Mouse (Mus musculus): Measurements from ENCODE around the gene Rnase1. TPM values are rescaled to one million over a fixed set of nuclear protein-coding genes. Genes with fewer than 3 reads are reported as not detected.
A peak's percentile ranks its signal among the peaks of the same experiment; 100 is the strongest.

The Rnase1 gene
- polyA plus RNA-seq, 1 experiment from 2014 or later = 21.7 TPM

DNA sequence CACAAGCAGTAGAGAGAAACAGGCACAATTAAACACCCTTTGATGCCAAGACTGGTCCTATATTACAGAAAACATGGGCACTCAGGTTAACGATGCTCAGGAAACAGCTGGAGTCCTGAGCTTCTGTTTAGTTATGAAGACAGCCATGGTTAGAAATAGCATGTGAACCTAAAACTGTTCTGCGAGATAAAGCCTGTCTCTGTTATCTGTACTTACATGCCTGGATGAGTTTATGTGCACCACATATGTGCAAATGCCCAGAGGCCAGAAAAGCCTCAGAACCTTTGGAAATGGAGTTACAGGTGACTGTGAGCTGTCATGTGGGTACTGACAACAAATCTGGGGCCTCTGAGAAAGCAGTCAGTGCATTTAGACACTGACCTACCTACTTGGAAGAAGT lies 2.6 kb downstream of the Rnase1 start:
- TF ChIP-seq CTCF (IDR thresholded peaks at IDR 0.05; ENCODE audit: low read depth) = no peak
- no peak overlapping the region for H3K9ac ChIP-seq (ENCODE audit: low read depth, low read length)
- no peak for ATAC-seq
- no peaks in the 10 kb centered on the region for H3K36me3 ChIP-seq (ENCODE audit: control insufficient read depth, insufficient read depth)
- H3K4me3 ChIP-seq (ENCODE audit: low read depth, low read length) = no peak overlapping the region
- H3K4me2 ChIP-seq (replicated peaks; ENCODE audit: low read depth) = no peak overlapping the region
- H3K27ac ChIP-seq (ENCODE audit: low read depth, low read length) = no peak overlapping the region
- WGBS = 68% methylated on average over 2 of the region's 2 CpGs
- no peaks in the 10 kb centered on the region for H3K27me3 ChIP-seq (replicated peaks; ENCODE audit: control insufficient read depth, insufficient read depth, low read length)
- H3K4me1 ChIP-seq (replicated peaks; ENCODE audit: control insufficient read depth, insufficient read depth, low read length) = peaks cover 6% of the 10 kb centered on the region
- H3K9me3 ChIP-seq (ENCODE audit: control insufficient read depth) = no peaks in the 10 kb centered on the region

DNA sequence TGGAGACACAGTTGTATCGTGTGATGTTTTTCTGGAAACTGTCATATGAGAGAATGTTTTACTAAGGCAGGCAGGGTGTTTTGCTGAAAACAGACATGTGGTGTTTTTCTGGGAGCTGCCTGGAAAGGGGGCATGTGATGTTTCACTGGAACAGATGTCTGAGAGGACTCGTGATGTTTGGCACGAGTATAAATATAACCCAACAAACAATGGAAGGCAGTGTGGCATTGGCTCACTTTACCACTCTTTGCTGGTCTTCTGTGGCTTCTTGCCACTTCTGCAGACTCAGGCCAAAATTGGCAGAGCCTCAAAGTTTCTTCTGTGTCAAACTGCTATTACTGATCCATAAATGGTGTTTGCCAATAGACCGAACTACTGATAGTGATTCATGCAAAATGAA lies 3.3 kb downstream of the Rnase1 start:
- no peaks in the 10 kb centered on the region for H3K36me3 ChIP-seq (ENCODE audit: control insufficient read depth, insufficient read depth)
- WGBS = 43% methylated on average over 4 of the region's 4 CpGs
- H3K9me3 ChIP-seq (ENCODE audit: control insufficient read depth) = no peaks in the 10 kb centered on the region
- no peak overlapping the region for H3K4me2 ChIP-seq (replicated peaks; ENCODE audit: low read depth)
- H3K9ac ChIP-seq (ENCODE audit: low read depth, low read length) = no peak overlapping the region
- no peak for ATAC-seq
- TF ChIP-seq CTCF (IDR thresholded peaks at IDR 0.05; ENCODE audit: low read depth) = no peak
- no peak overlapping the region for H3K27ac ChIP-seq (ENCODE audit: low read depth, low read length)
- H3K4me3 ChIP-seq (ENCODE audit: low read depth, low read length) = no peak overlapping the region
- H3K27me3 ChIP-seq (replicated peaks; ENCODE audit: control insufficient read depth, insufficient read depth, low read length) = no peaks in the 10 kb centered on the region
- peaks cover 6% of the 10 kb centered on the region for H3K4me1 ChIP-seq (replicated peaks; ENCODE audit: control insufficient read depth, insufficient read depth, low read length)

DNA sequence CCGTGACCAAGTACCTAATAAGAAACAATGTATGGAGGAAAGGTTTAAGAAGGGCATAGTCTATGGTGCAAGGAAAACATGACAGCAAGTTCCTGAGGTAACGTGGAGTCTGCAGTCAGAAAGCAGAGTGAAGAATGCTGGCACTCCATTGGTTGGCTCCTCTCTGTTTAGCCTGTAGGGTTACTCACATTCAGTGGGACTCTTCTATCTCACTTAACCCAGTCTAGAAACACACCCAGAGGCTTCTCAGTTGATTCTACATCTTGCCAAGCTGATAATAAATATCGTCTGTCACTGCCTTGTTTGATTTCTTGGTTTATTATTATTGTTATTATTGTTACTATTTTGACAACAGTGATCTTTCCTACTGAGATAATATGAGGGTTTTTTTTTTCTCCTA lies 4.0 kb downstream of the Rnase1 start:
- Histone ChIP-seq H3K27ac (ENCODE audit: low read depth, low read length) (no peak overlapping the region), H3K4me3 (ENCODE audit: low read depth, low read length) (no peak overlapping the region), H3K9ac (ENCODE audit: low read depth, low read length) (no peak overlapping the region), H3K36me3 (ENCODE audit: control insufficient read depth, insufficient read depth) (no peaks in the 10 kb centered on the region), H3K4me2 (replicated peaks; ENCODE audit: low read depth) (no peak overlapping the region), H3K4me1 (replicated peaks; ENCODE audit: control insufficient read depth, insufficient read depth, low read length) (0 out of 2 replicates have a peak, but pooled peaks cover 2% of the 10 kb centered on the region), H3K9me3 (ENCODE audit: control insufficient read depth) (no peaks in the 10 kb centered on the region), H3K27me3 (replicated peaks; ENCODE audit: control insufficient read depth, insufficient read depth, low read length) (no peaks in the 10 kb centered on the region)
- ATAC-seq = no peak
- 76% methylated on average over 3 of the region's 3 CpGs for WGBS
- TF ChIP-seq CTCF (IDR thresholded peaks at IDR 0.05; ENCODE audit: low read depth) = no peak

DNA sequence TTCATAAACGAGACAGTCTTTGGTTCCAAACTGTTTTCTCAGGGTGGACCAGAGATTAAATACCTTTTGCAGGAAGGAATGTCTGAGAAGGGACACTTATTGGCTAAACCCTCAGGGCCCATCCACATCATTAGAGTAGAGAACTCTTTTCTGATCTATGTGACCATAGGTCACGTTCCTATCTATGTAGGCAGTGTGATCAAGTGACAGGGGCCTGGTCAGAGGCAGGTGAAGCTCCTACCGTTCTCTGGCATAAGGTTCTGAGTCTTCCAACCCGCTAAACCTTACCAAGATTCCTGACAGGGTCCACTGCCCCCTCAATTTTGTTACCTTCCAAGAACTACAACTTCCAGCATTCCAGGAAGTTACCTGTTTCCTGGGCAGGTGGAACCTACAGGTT lies 4.5 kb downstream of the Rnase1 start:
- Histone ChIP-seq H3K4me3 (ENCODE audit: low read depth, low read length) (no peak overlapping the region), H3K4me2 (replicated peaks; ENCODE audit: low read depth) (no peak overlapping the region), H3K9me3 (ENCODE audit: control insufficient read depth) (no peaks in the 10 kb centered on the region), H3K27ac (ENCODE audit: low read depth, low read length) (no peak overlapping the region), H3K9ac (ENCODE audit: low read depth, low read length) (no peak overlapping the region), H3K36me3 (ENCODE audit: control insufficient read depth, insufficient read depth) (no peaks in the 10 kb centered on the region), H3K4me1 (replicated peaks; ENCODE audit: control insufficient read depth, insufficient read depth, low read length) (no peaks in the 10 kb centered on the region), H3K27me3 (replicated peaks; ENCODE audit: control insufficient read depth, insufficient read depth, low read length) (no peaks in the 10 kb centered on the region)
- TF ChIP-seq CTCF (IDR thresholded peaks at IDR 0.05; ENCODE audit: low read depth) = no peak
- ATAC-seq = no peak
- 73% methylated on average over 4 of the region's 4 CpGs for WGBS

DNA sequence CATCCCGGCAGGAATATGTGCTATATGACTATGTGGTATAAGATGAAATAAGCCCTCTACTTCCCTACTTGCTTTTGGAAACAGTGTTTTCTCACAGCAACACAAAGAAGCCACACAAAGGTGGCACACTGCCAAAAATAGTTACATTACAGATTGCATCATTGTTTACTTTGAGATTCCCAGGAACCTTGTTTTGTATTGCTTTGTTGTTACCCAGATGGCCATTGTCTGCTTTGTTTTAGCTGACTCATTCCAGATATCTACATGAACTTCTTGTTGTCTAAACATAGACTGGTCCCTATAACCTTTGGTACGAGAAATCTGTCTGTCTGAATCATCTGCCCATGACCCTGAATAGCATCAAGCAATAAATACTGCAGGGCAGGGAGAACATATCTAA lies 6.2 kb downstream of the Rnase1 start:
- peak; percentile 45; the same call in 1 of the 2 replicates for ATAC-seq
- Histone ChIP-seq H3K36me3 (ENCODE audit: control insufficient read depth, insufficient read depth) (no peaks in the 10 kb centered on the region), H3K4me2 (replicated peaks; ENCODE audit: low read depth) (no peak overlapping the region), H3K9ac (ENCODE audit: low read depth, low read length) (no peak overlapping the region), H3K27me3 (replicated peaks; ENCODE audit: control insufficient read depth, insufficient read depth, low read length) (no peaks in the 10 kb centered on the region), H3K9me3 (ENCODE audit: control insufficient read depth) (no peaks in the 10 kb centered on the region), H3K4me1 (replicated peaks; ENCODE audit: control insufficient read depth, insufficient read depth, low read length) (no peaks in the 10 kb centered on the region), H3K4me3 (ENCODE audit: low read depth, low read length) (no peak overlapping the region), H3K27ac (ENCODE audit: low read depth, low read length) (no peak overlapping the region)
- WGBS = 40% methylated on average over 2 of the region's 2 CpGs
- TF ChIP-seq CTCF (IDR thresholded peaks at IDR 0.05; ENCODE audit: low read depth) = no peak

DNA sequence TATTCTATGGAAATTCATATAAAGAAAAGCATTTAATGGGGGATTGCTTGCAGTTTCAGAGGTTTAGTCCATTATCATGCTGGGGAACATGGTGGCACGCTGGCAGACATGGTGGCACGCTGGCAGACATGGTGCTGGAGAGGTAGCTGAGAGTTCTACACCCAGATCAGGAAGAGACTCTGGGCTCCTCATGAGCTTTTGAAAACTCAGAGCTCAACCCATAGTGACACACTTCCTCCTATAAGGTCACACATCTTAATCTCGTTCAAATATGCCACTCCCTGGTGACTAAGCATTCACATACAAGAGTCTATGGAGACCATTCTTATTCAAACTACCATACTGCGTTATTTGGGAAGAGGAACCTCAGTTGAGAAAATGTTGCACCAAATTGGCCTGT lies 14.2 kb downstream of the Rnase1 start:
- Histone ChIP-seq H3K4me2 (replicated peaks; ENCODE audit: low read depth) (no peak overlapping the region), H3K9me3 (ENCODE audit: control insufficient read depth) (no peaks in the 10 kb centered on the region), H3K4me1 (replicated peaks; ENCODE audit: control insufficient read depth, insufficient read depth, low read length) (no peaks in the 10 kb centered on the region), H3K27me3 (replicated peaks; ENCODE audit: control insufficient read depth, insufficient read depth, low read length) (no peaks in the 10 kb centered on the region), H3K4me3 (ENCODE audit: low read depth, low read length) (no peak overlapping the region), H3K27ac (ENCODE audit: low read depth, low read length) (no peak overlapping the region), H3K36me3 (ENCODE audit: control insufficient read depth, insufficient read depth) (no peaks in the 10 kb centered on the region), H3K9ac (ENCODE audit: low read depth, low read length) (no peak overlapping the region)
- no peak for TF ChIP-seq CTCF (IDR thresholded peaks at IDR 0.05; ENCODE audit: low read depth)
- 66% methylated on average over 4 of the region's 4 CpGs for WGBS
- ATAC-seq = no peak; the same call in 1 of the 2 replicates
